Mouse (Mus musculus): ENCODE measurements around the gene Gtf2h2.
A peak's percentile ranks its signal among the peaks of the same experiment; 100 is the strongest.
"Not testable (repeated sequence)": the region's sequence is repeated elsewhere in the genome, so short reads cannot be mapped to it uniquely, and the experiment has no call there.

The Gtf2h2 gene

GRCm38 (mm10) chr13:100492061-100492787, at the start of gene Gtf2h2:
Gene Gtf2h2 (minus strand): TSS chr13:100492579.
- peak; percentile 89 for DNase-seq (ENCODE audit: low read depth, low spot score)

- DNase-seq (ENCODE audit: low read depth, low spot score), result no peak
Observed at GRCm38 (mm10) chr13:100536149-100536548, 43.8 kb upstream of the Gtf2h2 start.

- DNase-seq (ENCODE audit: low read depth, low spot score), result no peak
Observed at GRCm38 (mm10) chr13:100532788-100533365, 40.5 kb upstream of the Gtf2h2 start.

- no peak for DNase-seq (ENCODE audit: low read depth, low spot score)
Observed at GRCm38 (mm10) chr13:100526649-100527038, 34.3 kb upstream of the Gtf2h2 start.

GRCm38 (mm10) chr13:100525935-100526648, 33.7 kb upstream of the Gtf2h2 start:
- no peak for DNase-seq (ENCODE audit: low read depth, low spot score)

GRCm38 (mm10) chr13:100524896-100525295, 32.5 kb upstream of the Gtf2h2 start:
- no peak for DNase-seq (ENCODE audit: low read depth, low spot score)

GRCm38 (mm10) chr13:100523698-100524097, 31.3 kb upstream of the Gtf2h2 start:
- DNase-seq (ENCODE audit: low read depth, low spot score), result no peak

- no peak for DNase-seq (ENCODE audit: low read depth, low spot score)
Observed at GRCm38 (mm10) chr13:100521724-100522591, 29.6 kb upstream of the Gtf2h2 start.

GRCm38 (mm10) chr13:100519162-100519561, 26.8 kb upstream of the Gtf2h2 start:
- DNase-seq (ENCODE audit: low read depth, low spot score), result no peak

- DNase-seq (ENCODE audit: low read depth, low spot score), result no peak
Observed at GRCm38 (mm10) chr13:100518191-100518590, 25.8 kb upstream of the Gtf2h2 start.

GRCm38 (mm10) chr13:100517652-100518153, 25.3 kb upstream of the Gtf2h2 start:
- DNase-seq (ENCODE audit: low read depth, low spot score), result no peak

- DNase-seq (ENCODE audit: low read depth, low spot score), result no peak
Observed at GRCm38 (mm10) chr13:100516213-100517105, 24.1 kb upstream of the Gtf2h2 start.

- no peak for DNase-seq (ENCODE audit: low read depth, low spot score)
Observed at GRCm38 (mm10) chr13:100512792-100513191, 20.4 kb upstream of the Gtf2h2 start.

GRCm38 (mm10) chr13:100511860-100512364, 19.5 kb upstream of the Gtf2h2 start:
- no peak for DNase-seq (ENCODE audit: low read depth, low spot score)

- DNase-seq (ENCODE audit: low read depth, low spot score), result no peak
Observed at GRCm38 (mm10) chr13:100511146-100511859, 18.9 kb upstream of the Gtf2h2 start.

- DNase-seq (ENCODE audit: low read depth, low spot score), result not testable (repeated sequence)
Observed at GRCm38 (mm10) chr13:100499625-100500024, 7.2 kb upstream of the Gtf2h2 start.

GRCm38 (mm10) chr13:100495337-100495736, 3.0 kb upstream of the Gtf2h2 start:
- DNase-seq (ENCODE audit: low read depth, low spot score), result no peak

GRCm38 (mm10) chr13:100494370-100494769, 2.0 kb upstream of the Gtf2h2 start:
- DNase-seq (ENCODE audit: low read depth, low spot score), result not testable (repeated sequence)

- DNase-seq (ENCODE audit: low read depth, low spot score), result peak; percentile 17
Observed at GRCm38 (mm10) chr13:100493313-100493712, 934 bp upstream of the Gtf2h2 start.

- no peak for DNase-seq (ENCODE audit: low read depth, low spot score)
Observed at GRCm38 (mm10) chr13:100491623-100492022, 756 bp downstream of the Gtf2h2 start.

Measured in CD4-positive helper T cell, adult 2 months (primary cell).